Mouse (Mus musculus) liver, embryonic 11.5 days (tissue): Measurements from ENCODE around the gene Sprtn. TPM values are rescaled to one million over a fixed set of nuclear protein-coding genes. Genes with fewer than 3 reads are reported as not detected.

Experiments used
- ATAC-seq: fragments of 200-750 bp; cut with Nextera tagmentation; replicated peaks from 2 replicates; pipeline ENCODE4 v1.8.0; 2017; ENCODE audit warnings: moderate number of reproducible peaks, mild to moderate bottlenecking, moderate TSS enrichment, moderate library complexity; ENCODE audit not compliant: low FRiP score
- DNase-seq: peaks from one replicate; pipeline ENCODE4 v3.0.0-alpha.2; 2017; ENCODE audit warnings: low spot score
- H3K27ac ChIP-seq: fragments of 300-500 bp; sonication (generic); 2 replicates; pipeline ENCODE4 v1.5.1; 2014; ENCODE audit warnings: mild to moderate bottlenecking, low read depth, low read length, control low read depth
- H3K27me3 ChIP-seq: fragments of 300-500 bp; sonication (generic); replicated peaks from 2 replicates; pipeline ENCODE4 v1.6.1; 2014; ENCODE audit warnings: low read length, mixed read lengths; ENCODE audit not compliant: control insufficient read depth, insufficient read depth
- H3K36me3 ChIP-seq: fragments of 300-500 bp; sonication (generic); 2 replicates; pipeline ENCODE4 v1.6.1; 2014; ENCODE audit warnings: mild to moderate bottlenecking, low read length, moderate library complexity, mixed read lengths; ENCODE audit not compliant: control insufficient read depth, insufficient read depth
- H3K4me1 ChIP-seq: fragments of 300-500 bp; sonication (generic); replicated peaks from 2 replicates; pipeline ENCODE4 v1.6.1; 2014; ENCODE audit warnings: low read length, mixed read lengths; ENCODE audit not compliant: control insufficient read depth, insufficient read depth
- H3K4me2 ChIP-seq: fragments of 300-500 bp; sonication (generic); 2 replicates; pipeline ENCODE4 v1.6.1; 2014; ENCODE audit warnings: mild to moderate bottlenecking, control low read depth, moderate library complexity
- H3K4me3 ChIP-seq: fragments of 300-500 bp; sonication (generic); 2 replicates; pipeline ENCODE4 v1.5.1; 2014; ENCODE audit warnings: low read depth, low read length, control low read depth
- H3K9ac ChIP-seq: fragments of 300-500 bp; sonication (generic); 2 replicates; pipeline ENCODE4 v1.6.1; 2014; ENCODE audit warnings: low read depth, low read length, control low read depth
- H3K9me3 ChIP-seq: fragments of 300-500 bp; sonication (generic); 2 replicates; pipeline ENCODE4 v1.6.1; 2016; ENCODE audit warnings: low read length, inconsistent platforms, mixed read lengths; ENCODE audit not compliant: control insufficient read depth
- WGBS: fragments of 180-500 bp; shearing (Covaris S2); extraction: QIAGEN DNeasy Blood & Tissue Kit; methylation state at CpG from one replicate; pipeline ENCODE4 v1.1.7; 2014; 5-methylcytosine and 5-hydroxymethylcytosine counted together
- polyA plus RNA-seq: library from polyadenylated mRNA; unstranded; fragments of >200 nt; fragmentation: Nextera tagmentation; extraction: Ambion mirVana; gene quantifications from 2 replicates; pipeline ENCODE4 v1.2.1, GENCODE M21; 2014

The Sprtn gene
- polyA plus RNA-seq, 1 experiment from 2014 or later = 11.5 TPM

- Histone ChIP-seq H3K4me2 (no peak overlapping the region), H3K4me1 (peaks cover 21% of the 10 kb centered on the region), H3K27me3 (no peaks in the 10 kb centered on the region), H3K27ac (no peak overlapping the region), H3K36me3 (no peaks in the 10 kb centered on the region), H3K4me3 (no peak overlapping the region), H3K9ac (no peak overlapping the region), H3K9me3 (no peaks in the 10 kb centered on the region)
- ATAC-seq (no peak), DNase-seq (no peak)
- WGBS = 87% methylated on average over 11 of the region's 11 CpGs
Measured at GRCm38 (mm10) chr8:124929006-124929405, 31.3 kb downstream of the Sprtn start.

DNA sequence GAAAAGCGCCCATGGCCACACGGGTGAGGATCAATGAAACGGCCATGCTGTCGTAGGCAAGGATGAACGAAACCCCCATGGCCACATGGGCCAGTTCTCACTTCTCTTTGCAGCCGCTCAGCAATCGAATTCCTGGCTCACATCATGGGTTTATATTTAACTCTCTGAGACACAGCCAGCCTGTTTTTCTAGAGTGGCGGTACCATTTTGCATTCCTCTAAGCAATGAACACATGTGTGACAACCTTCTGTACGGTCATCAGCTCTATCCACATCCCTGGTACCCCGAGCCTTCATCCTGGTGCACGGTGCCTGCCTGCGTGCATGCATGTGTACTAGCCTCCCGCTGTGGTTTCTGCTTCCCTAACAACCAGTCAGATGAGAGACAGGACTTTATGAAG, 32.4 kb downstream of the Sprtn start:
- Histone ChIP-seq H3K4me1 (peaks cover 21% of the 10 kb centered on the region), H3K4me2 (no peak overlapping the region), H3K36me3 (no peaks in the 10 kb centered on the region), H3K27me3 (no peaks in the 10 kb centered on the region), H3K9me3 (no peaks in the 10 kb centered on the region), H3K4me3 (no peak overlapping the region), H3K9ac (no peak overlapping the region), H3K27ac (no peak overlapping the region)
- 87% methylated on average over 13 of the region's 13 CpGs for WGBS
- ATAC-seq = no peak
- no peak for DNase-seq

DNA sequence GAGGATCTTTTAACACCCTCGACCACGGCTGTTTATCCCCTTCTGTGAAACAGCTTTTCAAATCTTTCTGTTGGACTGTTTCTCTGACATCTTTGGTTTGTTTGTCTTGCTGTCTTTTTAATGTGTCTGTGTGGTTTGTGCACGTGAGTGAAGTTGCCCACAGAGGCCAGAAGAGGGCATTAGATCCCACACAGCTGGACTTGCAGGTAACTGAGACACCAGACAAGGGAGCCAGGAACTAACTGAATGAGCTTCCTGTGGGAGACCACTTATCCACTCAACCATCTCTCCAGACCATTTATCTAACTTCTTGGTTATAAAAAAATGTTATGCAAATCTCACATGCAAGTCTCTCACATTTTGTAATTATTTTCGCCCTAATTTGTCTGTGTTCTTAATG, 33.0 kb downstream of the Sprtn start:
- no peak for ATAC-seq
- H3K4me2 ChIP-seq = no peak overlapping the region
- 89% methylated on average over 4 of the region's 4 CpGs for WGBS
- no peak overlapping the region for H3K9ac ChIP-seq
- no peaks in the 10 kb centered on the region for H3K9me3 ChIP-seq
- H3K4me3 ChIP-seq = no peak overlapping the region
- H3K36me3 ChIP-seq = no peaks in the 10 kb centered on the region
- no peak for DNase-seq
- H3K27ac ChIP-seq = no peak overlapping the region
- no peaks in the 10 kb centered on the region for H3K27me3 ChIP-seq
- H3K4me1 ChIP-seq = peaks cover 18% of the 10 kb centered on the region

DNA sequence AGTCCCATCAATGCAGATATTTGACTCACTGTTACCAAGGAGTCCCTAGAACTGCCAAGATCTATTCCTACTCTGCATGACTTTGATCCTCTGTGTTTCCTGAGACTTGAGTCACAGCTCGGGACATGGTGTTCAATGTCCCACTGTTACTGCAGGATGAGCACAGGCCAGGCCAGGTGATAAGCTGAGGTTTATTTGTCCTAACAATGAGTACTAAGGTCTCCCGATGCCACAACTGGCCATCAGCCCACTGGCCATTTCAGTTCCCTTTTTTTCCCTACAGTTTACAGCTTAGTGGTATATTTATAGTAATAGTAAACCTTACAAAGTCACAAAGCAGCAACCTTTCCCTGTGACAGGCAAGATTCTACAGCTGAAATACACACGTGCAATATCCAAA, 34.7 kb downstream of the Sprtn start:
- ATAC-seq = no peak
- 72% methylated on average over 3 of the region's 3 CpGs for WGBS
- Histone ChIP-seq H3K9me3 (no peaks in the 10 kb centered on the region), H3K4me1 (peaks cover 5% of the 10 kb centered on the region; the same call in 1 of the 2 replicates), H3K4me2 (no peak overlapping the region), H3K27ac (no peak overlapping the region), H3K4me3 (no peak overlapping the region), H3K36me3 (peaks cover 1% of the 10 kb centered on the region; the same call in 1 of the 2 replicates), H3K27me3 (no peaks in the 10 kb centered on the region), H3K9ac (no peak overlapping the region)
- no peak for DNase-seq

GRCm38 (mm10) chr8:124935116-124935515, 37.4 kb downstream of the Sprtn start:
- Histone ChIP-seq H3K27ac (no peak overlapping the region), H3K9me3 (no peaks in the 10 kb centered on the region), H3K4me2 (no peak overlapping the region), H3K36me3 (peaks cover 5% of the 10 kb centered on the region; the same call in 1 of the 2 replicates), H3K4me3 (no peak overlapping the region), H3K27me3 (no peaks in the 10 kb centered on the region), H3K4me1 (no peaks in the 10 kb centered on the region; the same call in 1 of the 2 replicates), H3K9ac (no peak overlapping the region)
- DNase-seq (no peak), ATAC-seq (no peak)
- 76% methylated on average over 5 of the region's 5 CpGs for WGBS

GRCm38 (mm10) chr8:124936699-124937098, 39.0 kb downstream of the Sprtn start:
- Histone ChIP-seq H3K27me3 (no peaks in the 10 kb centered on the region), H3K4me1 (no peaks in the 10 kb centered on the region), H3K36me3 (peaks cover 5% of the 10 kb centered on the region; the same call in 1 of the 2 replicates), H3K4me3 (no peak overlapping the region), H3K9ac (no peak overlapping the region), H3K27ac (no peak overlapping the region), H3K4me2 (no peak overlapping the region), H3K9me3 (no peaks in the 10 kb centered on the region)
- DNase-seq = no peak
- ATAC-seq = no peak
- WGBS = 91% methylated on average over 10 of the region's 10 CpGs

DNA sequence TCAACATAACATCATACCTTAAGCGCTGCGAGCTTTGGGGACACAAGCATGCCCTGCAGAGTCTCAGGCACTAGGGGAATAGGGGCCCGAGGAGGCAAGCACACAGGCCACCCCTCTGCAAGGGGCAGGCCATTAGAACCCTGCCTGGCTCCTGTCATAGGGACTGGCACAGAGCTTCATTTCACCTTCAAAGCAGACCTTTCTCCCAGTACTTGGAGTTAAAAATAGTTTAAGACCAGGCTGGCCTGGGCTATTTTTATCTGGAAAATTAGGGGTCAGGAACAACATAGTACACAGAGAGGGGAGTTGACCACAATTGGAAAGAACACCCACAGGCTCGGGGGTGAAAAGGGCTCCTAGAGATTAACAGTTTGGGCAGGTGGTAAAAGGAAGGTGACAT, 39.6 kb downstream of the Sprtn start:
- no peaks in the 10 kb centered on the region for H3K9me3 ChIP-seq
- H3K9ac ChIP-seq = no peak overlapping the region
- no peaks in the 10 kb centered on the region for H3K4me1 ChIP-seq
- peaks cover 5% of the 10 kb centered on the region; the same call in 1 of the 2 replicates for H3K36me3 ChIP-seq
- no peak overlapping the region for H3K27ac ChIP-seq
- no peaks in the 10 kb centered on the region for H3K27me3 ChIP-seq
- no peak overlapping the region for H3K4me3 ChIP-seq
- WGBS = 80% methylated on average over 4 of the region's 4 CpGs
- no peak overlapping the region for H3K4me2 ChIP-seq
- ATAC-seq = no peak
- no peak for DNase-seq

- Histone ChIP-seq H3K9me3 (no peaks in the 10 kb centered on the region), H3K9ac (no peak overlapping the region), H3K4me2 (no peak overlapping the region), H3K36me3 (peaks cover 5% of the 10 kb centered on the region; the same call in 1 of the 2 replicates), H3K4me1 (peaks cover 11% of the 10 kb centered on the region), H3K27ac (no peak overlapping the region), H3K27me3 (0 out of 2 replicates have a peak, but pooled peaks cover 3% of the 10 kb centered on the region), H3K4me3 (no peak overlapping the region)
- WGBS = 91% methylated on average over 6 of the region's 6 CpGs
- no peak for ATAC-seq
- no peak for DNase-seq
Measured at GRCm38 (mm10) chr8:124943801-124944200, 46.1 kb downstream of the Sprtn start.

DNA sequence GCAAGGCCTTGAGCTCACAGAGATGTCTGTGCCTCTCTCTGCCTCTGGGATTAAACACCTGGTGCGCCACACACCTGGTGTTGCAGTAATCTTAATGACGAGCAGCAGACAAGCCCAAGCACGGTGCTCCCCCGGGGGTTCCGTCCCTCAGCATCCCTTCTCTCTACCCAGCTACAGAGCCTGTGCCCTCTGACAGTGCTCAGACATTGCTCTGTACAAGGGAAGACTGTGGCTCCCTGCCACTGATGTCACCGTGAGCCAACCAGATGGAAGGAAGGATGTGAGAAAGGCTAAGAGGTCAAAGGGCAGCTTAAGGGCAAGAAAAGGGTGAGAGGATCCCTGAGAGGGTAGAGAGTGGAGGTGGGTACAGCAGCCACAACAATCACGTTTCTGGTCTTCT, 46.7 kb downstream of the Sprtn start:
- DNase-seq (no peak), ATAC-seq (no peak)
- Histone ChIP-seq H3K4me1 (peaks cover 11% of the 10 kb centered on the region), H3K4me2 (no peak overlapping the region), H3K4me3 (no peak overlapping the region), H3K27me3 (0 out of 2 replicates have a peak, but pooled peaks cover 3% of the 10 kb centered on the region), H3K36me3 (peaks cover 2% of the 10 kb centered on the region; the same call in 1 of the 2 replicates), H3K9ac (no peak overlapping the region), H3K27ac (no peak overlapping the region), H3K9me3 (no peaks in the 10 kb centered on the region)
- 70% methylated on average over 7 of the region's 7 CpGs for WGBS
